Mouse (Mus musculus) layer of hippocampus, postnatal 10 days (tissue): ENCODE data around the gene Fam172a. TPM values are rescaled to one million over a fixed set of nuclear protein-coding genes. Genes with fewer than 3 reads are reported as not detected.

Experiments
- DNase-seq, 2 experiments: peaks; one replicate each; pipeline ENCODE4 v3.0.0; 2021; ENCODE audit warnings: low spot score in 2 of 2
- total RNA-seq, 2 experiments: library from RNA; stranded (reverse); gene quantifications; 2 replicates each; pipeline ENCODE4 v1.2.3; 2021

The Fam172a gene
- total RNA-seq, 2 experiments from 2014 or later, result 41.1 to 48.1 TPM

- peak in 1 of 2 experiments; percentile 63 for DNase-seq
Measured at GRCm38 (mm10) chr13:78197819-78198390, 496.1 kb downstream of the Fam172a start.

GRCm38 (mm10) chr13:78198391-78198870 lies 496.6 kb downstream of the Fam172a start:
- DNase-seq, result peak in 1 of 2 experiments; percentile 61

GRCm38 (mm10) chr13:78198871-78199641 lies 497.2 kb downstream of the Fam172a start:
- peak; percentile 53 to 71 for DNase-seq

GRCm38 (mm10) chr13:78199642-78200160 lies 497.9 kb downstream of the Fam172a start, which contains the start of gene Nr2f1:
Gene Nr2f1, minus strand, starts transcription at chr13:78199757.
- no peak for DNase-seq

- DNase-seq, result peak; percentile 52 to 64
Measured at GRCm38 (mm10) chr13:78200407-78200806, 498.6 kb downstream of the Fam172a start.

DNA sequence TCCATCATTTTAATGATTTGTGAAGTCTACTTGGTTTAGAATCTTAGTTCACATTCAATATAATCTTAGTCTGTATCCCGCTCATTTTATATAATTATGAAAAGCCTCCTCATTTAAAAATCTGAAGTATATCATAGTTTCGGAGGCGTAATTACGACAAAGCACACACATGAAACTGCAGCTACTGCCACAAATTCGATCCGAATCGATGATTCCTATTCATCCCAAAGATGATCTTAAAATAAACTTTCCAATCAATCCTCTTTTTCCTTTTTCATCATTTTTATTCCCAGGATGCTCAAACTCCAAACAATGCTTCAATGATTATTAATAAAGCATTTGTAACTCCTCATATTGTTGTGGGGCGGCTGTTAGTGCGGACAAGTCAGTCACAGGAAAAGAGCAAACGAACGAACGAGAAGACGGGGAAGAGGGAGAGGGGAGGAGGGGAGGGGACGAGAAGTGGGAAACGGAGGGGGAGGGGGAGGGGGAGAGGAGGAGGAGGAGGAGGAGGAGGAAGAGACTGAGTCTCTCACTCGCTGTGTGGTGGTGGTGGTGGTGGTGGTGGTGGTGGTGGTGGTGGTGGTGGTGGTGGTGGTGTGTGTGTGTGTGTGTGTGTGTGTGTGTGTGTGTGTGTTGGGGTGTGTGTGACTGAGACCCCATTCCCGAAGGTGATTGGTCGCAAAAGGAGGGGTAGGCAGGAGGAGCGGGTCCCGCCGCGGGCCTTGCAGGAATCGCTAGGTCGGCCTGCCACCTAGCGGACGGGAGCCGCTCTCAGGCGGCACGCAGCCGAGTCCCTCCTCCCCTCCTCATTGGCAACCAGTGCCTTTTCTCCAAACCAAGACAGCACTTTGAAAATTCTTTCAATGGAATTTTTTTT lies 499.4 kb downstream of the Fam172a start:
- DNase-seq, result peak; percentile 93 to 96

DNA sequence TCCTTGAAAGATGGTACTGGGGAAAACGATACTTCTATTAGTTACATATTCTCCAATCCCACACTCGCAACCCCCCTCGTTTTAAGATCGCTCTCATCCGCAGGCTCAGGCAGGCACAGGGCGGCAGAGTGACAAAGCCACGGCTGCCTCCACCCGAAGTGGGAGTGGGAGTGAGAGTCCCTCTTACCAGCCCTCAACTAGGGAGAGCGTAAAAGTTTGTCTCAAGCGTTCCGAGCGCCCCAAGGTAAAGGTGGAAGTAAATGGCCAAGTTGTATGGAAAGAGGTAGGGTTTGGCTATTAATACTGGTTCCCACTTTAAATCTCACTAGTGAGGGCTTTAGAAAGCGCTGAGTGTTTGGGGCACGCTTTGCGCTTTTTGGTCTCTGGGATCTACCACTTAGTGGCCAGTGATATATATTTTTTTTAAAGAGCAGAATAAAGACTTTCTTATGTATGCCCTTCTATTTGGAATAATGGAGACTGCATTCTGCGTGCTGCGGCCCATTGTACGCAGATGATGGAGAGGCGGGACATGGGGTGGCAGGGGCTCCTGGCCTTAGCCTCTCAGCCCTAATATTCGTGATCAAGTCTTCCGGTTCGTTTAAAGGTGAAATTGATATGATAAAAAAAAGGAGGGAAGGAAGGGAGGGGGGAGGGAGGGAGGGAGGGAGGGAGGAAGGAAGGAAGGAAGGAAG lies 500.2 kb downstream of the Fam172a start:
- DNase-seq, result no peak

GRCm38 (mm10) chr13:78202574-78203347 lies 500.9 kb downstream of the Fam172a start:
- DNase-seq, result peak; percentile 66 to 75

- DNase-seq, result peak; percentile 80 to 90
Measured at GRCm38 (mm10) chr13:78203348-78204061, 501.7 kb downstream of the Fam172a start.

DNA sequence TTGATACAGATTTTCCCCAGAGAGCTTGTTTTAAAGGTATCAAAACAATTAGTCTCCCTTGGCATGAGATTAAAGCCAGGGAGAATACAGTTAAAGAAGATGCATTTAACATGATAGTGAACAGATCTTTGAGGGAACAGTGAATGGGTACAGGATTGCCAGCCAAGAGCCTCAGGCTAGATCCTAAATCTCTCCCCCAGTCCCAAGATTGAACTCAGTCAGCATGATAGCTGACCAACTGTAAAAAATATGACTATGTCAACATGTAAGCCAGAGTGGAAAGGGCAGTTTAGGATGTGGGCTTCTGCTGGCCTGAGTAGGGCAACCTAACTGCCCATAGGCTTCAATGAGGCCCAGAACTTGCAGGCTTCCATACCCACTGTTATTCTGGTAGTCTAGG lies 503.6 kb downstream of the Fam172a start:
- DNase-seq, result peak in 1 of 2 experiments; percentile 12

DNA sequence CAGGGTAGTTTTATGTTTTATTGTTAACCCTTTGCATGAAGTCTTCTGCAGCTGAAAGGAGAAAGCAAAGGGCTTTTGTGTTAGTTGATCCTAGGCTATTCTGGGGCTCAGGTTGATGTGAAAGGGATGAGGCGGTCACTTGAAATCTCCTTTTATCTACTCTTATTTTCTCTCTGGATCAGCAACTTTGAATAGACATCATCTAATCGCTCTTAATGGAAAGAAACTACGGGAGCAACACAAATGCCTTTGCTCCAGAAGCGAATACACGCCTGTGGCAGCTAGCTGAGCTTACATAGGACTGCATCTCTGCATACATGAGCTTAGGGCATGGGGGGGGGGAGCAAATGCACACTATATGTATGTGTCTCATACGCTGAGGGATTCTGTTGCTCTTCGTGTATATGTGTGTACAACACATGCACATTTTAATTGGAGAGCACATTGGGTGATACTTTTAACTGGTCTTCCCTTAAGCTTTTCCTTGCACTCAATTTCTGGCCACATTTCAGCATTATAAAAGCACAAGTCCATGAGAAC lies 505.1 kb downstream of the Fam172a start:
- DNase-seq, result peak in 1 of 2 experiments; percentile 17

DNA sequence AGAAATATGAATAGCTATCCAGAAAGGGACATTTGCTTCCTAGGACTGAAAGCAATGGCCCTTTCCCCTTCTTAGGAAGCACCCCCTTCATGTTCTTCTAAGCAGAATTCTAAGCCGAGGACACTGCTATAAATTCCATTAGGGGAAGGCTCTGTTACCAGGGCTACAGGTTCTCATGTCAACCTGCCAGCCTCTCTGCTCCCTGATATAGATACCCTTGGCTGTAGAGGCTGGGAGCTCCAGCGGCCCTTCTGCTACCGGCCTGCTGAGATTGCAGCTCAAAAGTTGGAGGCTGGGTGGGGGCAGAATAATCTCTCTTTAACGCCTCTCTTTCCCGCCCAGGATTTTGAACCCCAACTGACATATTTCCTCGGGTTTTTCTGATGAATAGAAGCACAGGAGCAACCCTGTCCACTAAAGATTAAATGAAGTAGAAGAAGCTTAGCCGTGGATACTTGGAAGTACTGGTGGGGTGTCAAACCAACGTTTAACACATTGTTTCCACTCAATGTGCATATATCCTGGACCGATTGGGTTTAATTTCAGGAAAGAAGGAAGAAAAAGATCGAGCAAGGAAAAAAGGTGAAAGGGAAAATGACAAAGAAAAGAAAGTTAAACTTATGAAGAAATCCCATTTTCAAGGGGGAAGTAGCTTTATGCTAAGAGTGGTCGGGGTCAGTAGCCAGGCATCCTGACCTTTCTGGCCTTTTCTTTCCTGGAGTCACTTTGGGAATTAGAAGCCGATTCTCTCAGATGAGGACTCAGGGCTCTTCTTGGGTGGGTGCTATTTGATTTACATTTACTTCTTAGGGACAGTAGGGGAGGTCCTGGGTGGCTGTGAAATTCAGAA lies 506.2 kb downstream of the Fam172a start:
- peak; percentile 54 to 67 for DNase-seq

DNA sequence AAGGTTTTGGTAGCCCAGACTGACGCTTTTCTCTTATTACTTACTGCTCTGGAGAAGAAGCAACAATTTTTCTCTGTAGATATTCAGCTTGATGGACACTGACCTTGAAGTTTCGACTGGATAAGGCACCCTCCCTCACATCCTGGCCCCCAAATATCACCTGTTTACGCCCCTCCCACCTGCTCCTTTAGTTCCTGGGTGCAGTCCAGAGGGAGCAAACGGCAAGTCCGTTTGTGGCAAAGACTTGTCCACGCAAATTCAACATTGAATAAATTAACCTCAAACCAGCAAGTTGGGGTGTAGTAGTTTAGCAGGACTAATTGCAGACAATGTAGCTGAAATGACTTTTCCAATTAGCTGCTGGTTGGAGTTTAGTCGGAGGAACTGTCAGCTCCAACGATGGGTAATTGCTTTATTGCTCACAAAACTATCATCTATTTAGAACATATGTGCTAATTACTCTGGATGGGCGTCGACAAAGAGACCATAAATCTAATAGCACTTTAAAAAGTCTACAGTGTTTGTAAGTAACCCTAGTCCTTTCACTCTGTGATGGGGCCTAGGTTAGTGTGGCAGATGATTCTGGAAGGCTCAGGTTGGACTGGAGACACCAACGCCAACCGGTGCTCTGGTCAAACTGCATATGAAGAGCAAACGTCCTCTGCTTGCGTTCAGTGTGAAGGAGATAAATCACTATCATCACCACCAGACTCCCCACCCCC lies 507.0 kb downstream of the Fam172a start:
- DNase-seq, result no peak

GRCm38 (mm10) chr13:78209611-78210028 lies 507.8 kb downstream of the Fam172a start:
- DNase-seq, result peak; percentile 65 to 67

DNA sequence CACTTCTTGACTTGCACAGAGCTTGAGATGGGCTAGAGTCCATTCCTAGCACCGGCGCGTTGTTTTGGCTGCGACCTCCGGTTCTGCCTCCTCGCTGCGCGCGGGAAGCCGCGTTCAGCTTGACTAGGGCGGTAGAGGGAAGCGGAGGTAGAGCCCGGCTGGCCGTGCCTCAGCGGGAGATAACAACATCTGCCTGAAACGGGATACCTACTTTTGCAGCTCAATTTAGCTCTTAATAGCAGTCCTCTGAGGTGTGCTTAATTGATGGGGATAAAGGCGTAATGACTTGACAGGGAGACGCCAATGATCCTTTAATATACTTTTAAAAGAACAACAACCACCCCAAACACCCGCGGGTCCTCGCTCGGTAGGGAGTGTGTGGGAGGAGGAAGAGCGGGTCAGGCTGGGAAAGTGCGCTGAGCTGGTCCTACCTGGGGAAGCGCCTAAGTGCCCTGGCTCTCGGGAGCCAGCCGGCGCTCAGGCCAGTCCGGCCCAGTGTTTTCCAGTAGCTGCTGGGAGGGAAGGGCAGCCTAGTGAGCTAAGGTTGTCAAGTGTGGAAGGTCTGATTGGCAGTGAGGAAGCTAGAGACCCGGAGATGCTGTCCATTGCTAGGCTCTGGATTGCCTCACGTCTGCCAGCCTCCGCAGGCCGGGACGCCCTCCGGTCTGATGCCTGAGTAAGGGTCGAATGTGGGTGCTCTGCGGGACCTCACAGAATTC lies 508.4 kb downstream of the Fam172a start:
- peak in 1 of 2 experiments; percentile 77 for DNase-seq

DNA sequence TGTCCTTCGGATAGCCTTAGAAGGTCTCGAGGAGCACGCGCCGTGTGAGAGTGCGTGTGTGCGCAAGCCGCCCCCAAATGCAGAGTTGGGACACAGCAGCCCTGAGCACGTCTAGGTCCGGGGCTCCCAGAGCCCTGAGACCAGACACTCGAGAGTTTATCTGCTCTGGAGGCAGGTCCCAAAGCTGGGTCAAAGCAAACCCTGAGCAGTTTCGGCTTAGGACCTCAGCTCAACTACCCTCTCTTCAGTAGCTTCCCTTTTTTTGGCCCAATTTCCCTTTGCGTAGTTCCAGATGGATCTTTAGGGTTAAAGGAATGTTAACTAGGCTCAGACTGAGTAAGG lies 508.9 kb downstream of the Fam172a start:
- peak in 1 of 2 experiments; percentile 43 for DNase-seq
